Mouse (Mus musculus) olfactory bulb, adult 2 months (tissue): ENCODE data around the gene Tprn. TPM values are rescaled to one million over a fixed set of nuclear protein-coding genes. Genes with fewer than 3 reads are reported as not detected.

Source experiments
- H3K27ac ChIP-seq: fragments of 200-500 bp; 2 replicates; pipeline ENCODE4 v1.5.1; 2012; ENCODE audit warnings: low read depth, low read length; ENCODE audit not compliant: insufficient read depth
- H3K4me1 ChIP-seq: fragments of 200-500 bp; 2 replicates; pipeline ENCODE4 v1.6.1; 2012; ENCODE audit warnings: low read length; ENCODE audit not compliant: control insufficient read depth, insufficient read depth
- H3K4me3 ChIP-seq: fragments of 200-500 bp; 2 replicates; pipeline ENCODE4 v1.5.1; 2012; ENCODE audit warnings: mild to moderate bottlenecking, low read depth, low read length, moderate library complexity; ENCODE audit not compliant: insufficient read depth
- CTCF ChIP-seq: fragments of 200-500 bp; IDR thresholded peaks from 2 replicates; pipeline ENCODE4 v1.5.1; 2012; ENCODE audit warnings: low read depth, mild to moderate bottlenecking, low read length, moderate library complexity; ENCODE audit not compliant: insufficient read depth
- POLR2A ChIP-seq: fragments of 200-500 bp; IDR thresholded peaks from 2 replicates; pipeline ENCODE4 v1.6.1; 2012; ENCODE audit warnings: mild to moderate bottlenecking, low read depth, low read length, moderate library complexity; ENCODE audit not compliant: insufficient read depth
- WGBS: fragments of 180-500 bp; shearing (Covaris S2); methylation state at CpG from one replicate; pipeline ENCODE4 v1.1.7; 2018; 5-methylcytosine and 5-hydroxymethylcytosine counted together
- polyA plus RNA-seq: library from polyadenylated mRNA; stranded (reverse); fragments of >200 nt; gene quantifications from 2 replicates; pipeline ENCODE4 v1.2.4, GENCODE M21; 2012; ENCODE audit warnings: low replicate concordance; ENCODE audit not compliant: missing spikeins, insufficient read depth, insufficient read length

Gene Tprn
- polyA plus RNA-seq, 1 experiment, result not detected

- WGBS, result 46% methylated on average over 2 of the region's 2 CpGs
- H3K4me3 ChIP-seq, result no peak overlapping the region
- peaks cover 17% of the 10 kb centered on the region for H3K4me1 ChIP-seq
- H3K27ac ChIP-seq, result no peak overlapping the region
- TF ChIP-seq POLR2A (no peak), CTCF (no peak)
These were observed 3.5 kb upstream of the Tprn start for GRCm38 (mm10) chr2:25258887-25259286.

- no peak for TF ChIP-seq POLR2A
- no peak for TF ChIP-seq CTCF
- Histone ChIP-seq H3K4me3 (peak overlapping the region; percentile 48), H3K4me1 (peaks cover 33% of the 10 kb centered on the region), H3K27ac (peak overlapping the region; percentile 74)
- 40% methylated on average over 12 of the region's 12 CpGs for WGBS
These were observed 548 bp upstream of the Tprn start for GRCm38 (mm10) chr2:25261870-25262269.

GRCm38 (mm10) chr2:25262795-25263622, 591 bp downstream of the Tprn start:
- no peak overlapping the region for H3K27ac ChIP-seq
- peak overlapping the region; percentile 64 for H3K4me3 ChIP-seq
- no peak for TF ChIP-seq CTCF
- no peak for TF ChIP-seq POLR2A
- H3K4me1 ChIP-seq, result peaks cover 38% of the 10 kb centered on the region
- under 1% methylated on average over 82 of the region's 82 CpGs for WGBS

DNA sequence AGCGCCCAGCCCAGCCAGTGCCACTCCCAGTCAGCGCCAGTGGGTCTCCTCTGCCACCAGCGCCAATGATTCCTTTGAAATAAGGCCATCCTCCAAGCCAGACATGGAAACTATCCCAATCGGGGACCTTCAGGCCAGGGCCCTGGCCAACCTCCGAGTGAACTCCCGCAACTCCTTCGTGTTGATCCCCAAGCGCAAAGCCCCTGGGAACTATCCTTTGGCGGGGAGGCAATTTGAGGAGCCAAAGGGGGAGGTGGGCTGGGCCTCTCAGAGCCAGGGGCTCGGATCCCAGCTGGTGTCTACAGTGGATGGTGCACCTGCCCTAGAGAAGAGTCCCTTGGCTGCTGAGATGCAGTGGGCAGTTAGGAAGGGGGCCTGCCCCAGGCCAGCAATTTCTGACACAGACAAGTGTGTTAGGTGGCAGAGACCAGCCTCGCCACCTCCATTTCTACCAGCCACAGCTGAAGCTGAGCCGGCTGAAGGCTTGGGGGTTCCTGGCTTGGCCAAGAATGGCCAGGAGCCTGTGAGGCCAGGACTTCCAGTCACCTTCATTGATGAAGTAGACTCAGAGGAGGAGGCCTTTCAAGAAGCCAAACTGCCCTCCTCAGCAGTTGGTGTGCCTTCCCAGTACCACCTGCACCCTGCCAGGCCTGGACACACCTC, 1.3 kb downstream of the Tprn start:
- no peak overlapping the region for H3K27ac ChIP-seq
- H3K4me3 ChIP-seq, result peak overlapping the region; percentile 64
- TF ChIP-seq CTCF, result no peak
- TF ChIP-seq POLR2A, result no peak
- WGBS, result 28% methylated on average over 12 of the region's 12 CpGs
- H3K4me1 ChIP-seq, result peaks cover 38% of the 10 kb centered on the region

DNA sequence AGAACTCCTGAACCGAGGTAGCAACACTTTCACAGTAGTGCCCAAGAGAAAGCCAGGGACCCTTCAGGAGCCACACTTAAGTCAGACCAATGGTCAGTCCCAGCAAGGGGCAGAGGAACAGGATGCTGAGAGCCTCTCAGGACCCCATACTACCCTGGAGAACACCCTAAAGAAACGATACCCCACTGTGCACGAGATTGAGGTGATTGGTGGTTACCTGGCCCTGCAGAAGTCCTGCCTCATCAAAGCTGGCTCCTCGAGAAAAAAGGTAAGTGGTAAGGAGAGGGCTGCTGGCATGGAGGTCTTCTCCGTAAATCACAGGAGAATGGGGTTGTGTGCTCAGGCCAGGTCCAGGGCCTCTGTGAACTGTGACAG, 1.9 kb downstream of the Tprn start:
- Histone ChIP-seq H3K4me3 (peak overlapping the region; percentile 64; the same call in 1 of the 2 replicates), H3K27ac (no peak overlapping the region), H3K4me1 (peaks cover 38% of the 10 kb centered on the region)
- TF ChIP-seq CTCF (no peak), POLR2A (no peak)
- 76% methylated on average over 5 of the region's 5 CpGs for WGBS

- Histone ChIP-seq H3K4me1 (peaks cover 38% of the 10 kb centered on the region), H3K27ac (no peak overlapping the region), H3K4me3 (no peak overlapping the region)
- 47% methylated on average over 3 of the region's 3 CpGs for WGBS
- TF ChIP-seq CTCF (no peak), POLR2A (no peak)
These were observed 2.4 kb downstream of the Tprn start for GRCm38 (mm10) chr2:25264851-25265250.

- Histone ChIP-seq H3K4me3 (no peak overlapping the region), H3K27ac (peak overlapping the region; percentile 21; the same call in 1 of the 2 replicates), H3K4me1 (peaks cover 39% of the 10 kb centered on the region)
- 50% methylated on average over 6 of the region's 6 CpGs for WGBS
- TF ChIP-seq POLR2A, result no peak
- TF ChIP-seq CTCF, result no peak
These were observed 3.7 kb downstream of the Tprn start for GRCm38 (mm10) chr2:25265897-25266656.

DNA sequence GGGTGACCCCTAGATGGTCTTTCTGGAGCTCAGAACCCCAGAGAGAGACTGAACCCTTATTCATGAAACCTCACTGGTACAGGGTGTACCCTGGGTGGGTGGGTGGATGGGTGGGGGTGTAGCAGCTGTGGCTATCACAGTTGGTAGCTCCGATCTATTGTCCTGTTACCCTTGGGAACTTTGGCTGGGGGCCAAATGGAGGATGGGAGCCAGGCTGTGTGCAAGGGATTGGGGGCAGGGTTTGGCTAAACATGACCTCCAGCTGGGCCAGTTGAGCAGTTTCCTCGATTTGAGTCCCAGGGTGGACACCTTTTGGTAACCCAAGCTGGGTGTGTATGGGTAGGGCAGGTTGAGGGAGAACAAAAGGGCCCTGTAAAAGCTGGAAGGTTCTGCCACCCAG, 4.3 kb downstream of the Tprn start:
- no peak for TF ChIP-seq CTCF
- 14% methylated on average over 2 of the region's 2 CpGs for WGBS
- Histone ChIP-seq H3K27ac (0 out of 2 replicates have a peak overlapping the region, but pooled peaks have one; percentile 20), H3K4me3 (no peak overlapping the region), H3K4me1 (peaks cover 43% of the 10 kb centered on the region)

GRCm38 (mm10) chr2:25267241-25267640, 4.8 kb downstream of the Tprn start:
- Histone ChIP-seq H3K4me3 (no peak overlapping the region), H3K4me1 (peaks cover 39% of the 10 kb centered on the region), H3K27ac (0 out of 2 replicates have a peak overlapping the region, but pooled peaks have one; percentile 20)
- TF ChIP-seq CTCF (no peak), POLR2A (no peak)
